Mouse (Mus musculus): Measurements from ENCODE around the gene N4bp2.

- TF ChIP-seq CTCF (IDR thresholded peaks at IDR 0.05; ENCODE audit: borderline replicate concordance, insufficient read depth, low read length), result no peak
- no peak for TF ChIP-seq POLR2A (IDR thresholded peaks at IDR 0.05; ENCODE audit: low read depth, low read length)
Measured at GRCm38 (mm10) chr5:65878367-65878766, 115.0 kb downstream of the N4bp2 start.

Measured in embryonic fibroblast, embryonic 13.5 days (primary cell).